Mouse (Mus musculus): ENCODE data around the gene Cpa2. TPM values are rescaled to one million over a fixed set of nuclear protein-coding genes. Genes with fewer than 3 reads are reported as not detected.

Cpa2 gene
- total RNA-seq, 2 experiments from 2014 or later = 0.64 TPM; not detected in 1

DNA sequence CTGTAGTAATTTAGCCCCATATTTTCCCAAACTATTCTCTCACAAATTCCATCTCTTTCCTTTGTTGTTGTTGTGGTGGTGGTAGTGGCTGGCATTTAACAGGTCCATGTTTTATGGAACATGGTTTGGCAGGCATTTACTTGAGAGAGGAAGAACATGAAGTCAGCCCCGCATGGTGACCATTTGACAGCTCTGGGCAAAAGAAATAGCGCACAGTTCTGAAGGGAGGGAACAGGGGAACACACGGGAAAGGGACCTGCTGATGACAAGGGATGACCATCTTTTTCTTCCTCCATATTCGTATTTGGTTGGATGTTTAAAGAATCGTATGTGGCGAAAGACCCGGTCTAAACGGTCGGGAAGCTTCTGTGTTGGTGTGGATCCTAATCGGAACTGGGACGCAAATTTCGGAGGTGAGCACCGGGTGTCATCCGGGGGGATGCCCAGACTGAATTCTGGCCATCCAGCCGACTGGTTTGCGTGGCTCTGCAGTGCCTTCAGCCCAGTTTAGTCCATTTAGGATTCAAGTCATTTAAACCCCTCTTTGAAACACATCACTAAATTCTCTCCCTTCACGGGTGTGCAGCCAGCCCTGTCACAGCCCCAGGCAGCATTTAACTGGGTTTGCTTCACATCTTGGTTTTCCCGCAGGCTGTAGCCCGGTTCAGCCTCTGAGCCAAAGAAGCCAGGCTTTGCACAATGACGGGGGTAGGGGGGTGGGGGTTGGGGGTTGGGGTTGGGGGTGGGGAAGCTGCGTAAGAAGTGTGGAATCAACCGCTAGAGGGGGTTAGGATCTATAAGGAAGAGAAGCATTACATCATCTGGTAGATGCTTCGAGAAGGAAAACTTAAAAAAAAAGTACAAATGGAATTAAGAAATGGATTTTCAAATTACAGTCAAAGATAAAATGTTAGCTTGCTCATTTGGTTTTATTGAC, 10.5 kb downstream of the Cpa2 start:
- Histone ChIP-seq H3K27ac (peak overlapping the region; percentile 82), H3K4me3 (peak overlapping the region; percentile 47)
- TF ChIP-seq CTCF (conservative IDR thresholded peaks at IDR 0.05) = peak; percentile 58
- DNase-seq (ENCODE audit: low spot score in 2 of 2) = no peak

DNA sequence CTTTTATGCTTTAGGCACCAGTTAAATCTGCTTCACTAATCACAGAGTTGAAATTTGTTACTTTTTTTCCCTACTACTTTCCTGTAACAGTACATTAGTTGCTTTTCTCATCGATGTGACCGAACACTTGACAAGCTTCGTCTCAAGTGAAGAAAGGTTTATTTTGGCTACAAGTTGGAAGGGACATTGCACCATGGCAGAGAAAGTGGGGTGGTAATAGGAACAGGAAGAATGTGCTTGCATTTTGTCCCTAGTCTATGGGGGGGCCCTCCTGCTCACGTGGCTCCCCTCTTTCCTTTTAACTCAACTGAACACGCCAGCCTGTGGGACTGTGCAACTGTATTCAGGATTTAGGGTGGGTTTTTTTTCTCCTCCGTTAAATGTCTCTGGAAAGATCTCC, 11.2 kb downstream of the Cpa2 start:
- DNase-seq (ENCODE audit: low spot score in 2 of 2) = no peak
- TF ChIP-seq CTCF (conservative IDR thresholded peaks at IDR 0.05) = no peak
- peak overlapping the region; percentile 12; the same call in 1 of the 2 replicates for H3K27ac ChIP-seq

DNA sequence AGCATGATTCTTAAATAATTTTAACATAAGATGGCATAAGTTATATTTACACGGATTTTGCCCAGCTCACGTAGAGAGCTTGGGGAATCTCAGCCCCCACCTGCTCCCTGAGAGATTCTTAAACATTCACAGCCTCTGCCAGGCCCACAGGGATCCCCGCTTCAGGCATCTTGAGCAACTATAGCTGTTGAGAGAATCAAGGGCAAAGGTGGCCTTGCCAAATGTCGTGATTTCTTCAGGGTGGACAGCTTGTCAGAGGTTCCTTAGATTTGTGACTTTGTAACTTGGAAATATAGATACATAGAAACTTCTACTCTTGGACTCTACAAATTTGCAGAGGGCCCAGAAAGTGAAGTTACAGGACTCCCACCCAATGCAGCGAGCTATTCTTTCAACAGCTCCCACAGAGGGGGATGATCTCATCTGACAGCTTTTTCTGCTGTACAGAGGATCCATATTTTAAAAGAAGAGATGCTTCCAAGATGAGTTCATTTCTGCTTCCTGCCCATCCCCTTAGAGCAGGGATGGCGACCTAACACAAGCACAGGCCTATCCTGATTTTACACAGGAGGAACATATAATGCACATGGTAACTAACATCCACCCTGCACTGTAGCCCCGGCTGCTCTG, 12.1 kb downstream of the Cpa2 start:
- Histone ChIP-seq H3K4me3 (no peak overlapping the region), H3K27ac (no peak overlapping the region)

More for the DNA sequence above, 11.2 kb downstream of the Cpa2 start:
- no peak overlapping the region for H3K4me3 ChIP-seq

DNA sequence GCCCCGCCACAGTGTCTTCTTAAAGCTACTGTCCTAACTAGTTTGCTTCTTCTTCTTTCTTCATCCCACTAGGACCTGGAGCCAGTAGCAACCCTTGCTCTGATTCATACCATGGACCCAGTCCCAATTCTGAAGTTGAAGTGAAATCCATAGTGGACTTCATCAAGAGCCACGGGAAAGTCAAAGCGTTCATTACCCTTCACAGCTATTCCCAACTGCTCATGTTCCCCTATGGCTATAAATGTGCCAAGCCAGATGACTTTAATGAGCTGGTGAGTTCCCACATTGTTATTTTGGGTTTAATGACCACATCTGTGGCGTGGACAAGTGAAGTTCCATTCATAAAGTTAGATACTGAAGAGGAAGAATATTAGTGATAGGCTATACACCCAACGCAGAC, 12.7 kb downstream of the Cpa2 start:
- Histone ChIP-seq H3K4me3 (no peak overlapping the region), H3K27ac (no peak overlapping the region)
- DNase-seq (ENCODE audit: low spot score in 2 of 2) = no peak
- TF ChIP-seq CTCF (conservative IDR thresholded peaks at IDR 0.05) = no peak

More for the DNA sequence above, 12.1 kb downstream of the Cpa2 start:
- DNase-seq (ENCODE audit: low spot score in 2 of 2) = no peak
- TF ChIP-seq CTCF (conservative IDR thresholded peaks at IDR 0.05) = no peak

GRCm38 (mm10) chr6:30554621-30555170, 13.3 kb downstream of the Cpa2 start:
- Histone ChIP-seq H3K27ac (no peak overlapping the region), H3K4me3 (no peak overlapping the region)
- no peak for DNase-seq (ENCODE audit: low spot score in 2 of 2)
- TF ChIP-seq CTCF (conservative IDR thresholded peaks at IDR 0.05) = no peak

DNA sequence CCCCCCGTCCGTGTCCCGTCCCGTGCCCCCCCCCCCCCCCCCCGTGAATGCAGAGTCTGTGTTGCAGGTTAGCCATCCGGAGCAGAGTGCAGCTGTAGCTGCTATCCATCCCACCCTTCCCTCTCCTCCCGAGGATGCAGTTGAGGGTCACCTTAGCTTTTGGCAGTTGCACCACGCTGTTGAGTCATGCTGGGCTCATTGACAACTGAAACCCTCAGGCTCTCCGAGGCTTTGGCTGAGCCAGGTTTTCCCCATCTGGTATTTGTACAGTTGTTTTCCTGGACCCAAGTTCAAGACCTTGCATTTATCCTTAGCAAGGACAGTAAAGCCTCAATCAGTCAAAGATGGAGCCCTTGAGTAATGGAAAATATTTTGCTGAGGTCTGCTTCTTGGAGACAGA, 14.7 kb downstream of the Cpa2 start:
- H3K27ac ChIP-seq = no peak overlapping the region
- DNase-seq (ENCODE audit: low spot score in 2 of 2) = no peak
- no peak for TF ChIP-seq CTCF (conservative IDR thresholded peaks at IDR 0.05)
- H3K4me3 ChIP-seq = no peak overlapping the region

DNA sequence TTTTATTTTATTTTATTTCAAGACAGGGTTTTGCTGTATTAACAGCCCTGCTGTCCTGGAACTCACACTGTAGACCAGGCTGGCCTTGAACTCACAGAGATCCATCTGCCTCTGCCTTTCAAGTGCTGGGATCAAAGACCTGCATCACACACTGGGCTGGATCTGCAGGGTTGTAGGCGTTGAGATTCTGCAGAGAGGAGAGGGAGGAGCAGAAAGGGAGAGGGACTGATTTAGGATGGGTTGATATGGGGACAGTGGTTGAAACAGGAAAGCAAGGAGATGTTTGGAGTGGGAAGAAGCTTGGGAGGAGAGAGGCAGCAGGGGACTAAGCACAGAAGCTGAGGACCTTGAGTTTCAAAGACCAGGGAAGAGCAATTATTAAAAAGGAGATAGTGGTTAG, 18.3 kb downstream of the Cpa2 start:
- Histone ChIP-seq H3K4me3 (no peak overlapping the region), H3K27ac (no peak overlapping the region)
- DNase-seq (ENCODE audit: low spot score in 2 of 2) = no peak
- no peak for TF ChIP-seq CTCF (conservative IDR thresholded peaks at IDR 0.05)

GRCm38 (mm10) chr6:30562132-30562531, 20.8 kb downstream of the Cpa2 start:
- DNase-seq (ENCODE audit: low spot score in 2 of 2) = no peak
- no peak for TF ChIP-seq CTCF (conservative IDR thresholded peaks at IDR 0.05)
- no peak overlapping the region for H3K4me3 ChIP-seq
- H3K27ac ChIP-seq = no peak overlapping the region

DNA sequence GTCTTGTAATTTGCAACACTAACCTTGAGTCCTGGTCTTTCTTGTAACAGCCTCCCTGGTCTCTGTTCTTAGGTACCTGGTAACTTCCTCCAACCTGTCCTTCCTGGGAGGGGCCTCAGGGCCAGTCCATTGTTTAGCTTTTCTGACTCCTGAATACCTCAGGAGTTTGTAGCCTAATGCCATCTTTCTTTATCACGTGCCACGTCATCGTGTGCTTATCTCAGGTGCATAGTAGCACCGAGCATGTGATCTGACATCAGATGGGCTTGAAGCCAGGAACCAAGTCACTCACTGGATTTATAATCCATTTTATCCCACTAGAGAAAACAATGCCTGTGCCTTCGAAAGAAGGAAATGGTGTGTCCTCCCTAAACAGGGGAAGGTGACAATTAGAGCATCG, 22.2 kb downstream of the Cpa2 start:
- TF ChIP-seq CTCF (conservative IDR thresholded peaks at IDR 0.05) = no peak
- no peak overlapping the region for H3K4me3 ChIP-seq
- H3K27ac ChIP-seq = no peak overlapping the region
- no peak for DNase-seq (ENCODE audit: low spot score in 2 of 2)

GRCm38 (mm10) chr6:30564051-30564450, 22.7 kb downstream of the Cpa2 start:
- Histone ChIP-seq H3K4me3 (no peak overlapping the region), H3K27ac (no peak overlapping the region)
- DNase-seq (ENCODE audit: low spot score in 2 of 2) = no peak
- no peak for TF ChIP-seq CTCF (conservative IDR thresholded peaks at IDR 0.05)

DNA sequence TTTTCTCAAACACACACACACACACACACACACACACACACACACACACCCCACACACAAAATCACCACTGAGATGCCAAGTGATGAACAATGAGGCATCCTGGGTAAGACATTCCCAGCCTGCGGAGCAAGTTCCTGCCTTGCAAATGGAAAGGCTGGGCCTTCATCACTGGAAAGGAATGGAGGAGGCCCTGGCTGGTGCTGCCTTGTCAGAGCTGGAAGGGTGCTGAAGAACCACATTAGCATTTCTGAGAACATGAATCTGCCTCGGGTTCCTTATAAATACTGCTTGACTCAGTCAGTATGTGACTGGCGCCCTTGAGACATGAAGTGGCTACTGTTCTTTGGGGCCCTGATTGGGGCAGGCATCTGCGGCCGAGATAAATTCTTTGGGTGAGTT, 26.7 kb downstream of the Cpa2 start, which contains the start of gene Cpa4:
TSS of gene Cpa4 (plus strand) at position 301 of the 400 bp plus-strand sequence.
- no peak within 1 kb of the TSS for H3K27ac ChIP-seq

GRCm38 (mm10) chr6:30569331-30569730, 27.9 kb downstream of the Cpa2 start:
- TF ChIP-seq CTCF (conservative IDR thresholded peaks at IDR 0.05) = no peak
- Histone ChIP-seq H3K4me3 (no peak overlapping the region), H3K27ac (no peak overlapping the region)
- DNase-seq (ENCODE audit: low spot score in 2 of 2) = no peak

More for the DNA sequence above, 26.7 kb downstream of the Cpa2 start, which contains the start of gene Cpa4:
- H3K4me3 ChIP-seq = no peak within 1 kb of the TSS
- no peak for TF ChIP-seq CTCF (conservative IDR thresholded peaks at IDR 0.05)
- no peak for DNase-seq (ENCODE audit: low spot score in 2 of 2)

GRCm38 (mm10) chr6:30570012-30570411, 28.6 kb downstream of the Cpa2 start:
- H3K4me3 ChIP-seq = no peak overlapping the region
- no peak for TF ChIP-seq CTCF (conservative IDR thresholded peaks at IDR 0.05)
- no peak for DNase-seq (ENCODE audit: low spot score in 2 of 2)
- H3K27ac ChIP-seq = no peak overlapping the region

Measured in layer of hippocampus, adult 2 months (tissue).